Mouse (Mus musculus) lung, postnatal 0 days (tissue): ENCODE measurements around the gene Prkcsh. TPM values are rescaled to one million over a fixed set of nuclear protein-coding genes. Genes with fewer than 3 reads are reported as not detected.

Experiments
- ATAC-seq: fragments of 200-750 bp; cut with Nextera tagmentation; 2 replicates; pipeline ENCODE4 v1.8.0; 2017; ENCODE audit warnings: moderate library complexity
- DNase-seq: peaks from one replicate; pipeline ENCODE4 v3.0.0-alpha.2; 2016; ENCODE audit warnings: low spot score
- H3K27ac ChIP-seq: fragments of 300-500 bp; sonication (generic); 2 replicates; pipeline ENCODE4 v1.5.1; 2014; ENCODE audit warnings: antibody characterized with exemption, mild to moderate bottlenecking, low read length, mixed read lengths
- H3K27me3 ChIP-seq: fragments of 300-500 bp; sonication (generic); replicated peaks from 2 replicates; pipeline ENCODE4 v1.6.1; 2014; ENCODE audit warnings: low read length, mixed read lengths; ENCODE audit not compliant: insufficient read depth
- H3K36me3 ChIP-seq: fragments of 300-500 bp; sonication (generic); 2 replicates; pipeline ENCODE4 v1.6.1; 2014; ENCODE audit warnings: low read length, mixed read lengths; ENCODE audit not compliant: insufficient read depth
- H3K4me1 ChIP-seq: fragments of 300-500 bp; sonication (generic); 2 replicates; pipeline ENCODE4 v1.6.1; 2014; ENCODE audit warnings: antibody characterized with exemption, low read depth, low read length, mixed read lengths; ENCODE audit not compliant: insufficient read depth
- H3K4me2 ChIP-seq: fragments of 300-500 bp; sonication (generic); replicated peaks from 2 replicates; pipeline ENCODE4 v1.6.1; 2014; ENCODE audit warnings: low read depth, mild to moderate bottlenecking, low read length, moderate library complexity, mixed read lengths
- H3K4me3 ChIP-seq: fragments of 300-500 bp; sonication (generic); 2 replicates; pipeline ENCODE4 v1.5.1; 2014; ENCODE audit warnings: low read depth, low read length
- H3K9ac ChIP-seq: fragments of 300-500 bp; sonication (generic); replicated peaks from 2 replicates; pipeline ENCODE4 v1.6.1; 2014; ENCODE audit warnings: low read depth, mild to moderate bottlenecking
- H3K9me3 ChIP-seq: fragments of 300-500 bp; sonication (generic); 2 replicates; pipeline ENCODE4 v1.6.1; 2016; ENCODE audit warnings: low read length, mixed read lengths
- CTCF ChIP-seq: IDR thresholded peaks from 2 replicates; pipeline ENCODE4 v1.5.1; 2016; ENCODE audit warnings: antibody characterized with exemption, mild to moderate bottlenecking
- EP300 ChIP-seq: IDR thresholded peaks from 2 replicates; pipeline ENCODE4 v1.6.1; 2016; ENCODE audit warnings: antibody characterized with exemption, mild to moderate bottlenecking, control low read depth
- WGBS: fragments of 180-500 bp; shearing (Covaris S2); extraction: QIAGEN DNeasy Blood & Tissue Kit; methylation state at CpG from one replicate; pipeline ENCODE4 v1.1.7; 2014; 5-methylcytosine and 5-hydroxymethylcytosine counted together
- polyA plus RNA-seq: library from polyadenylated mRNA; unstranded; fragments of >200 nt; fragmentation: Nextera tagmentation; extraction: Ambion mirVana; gene quantifications from 2 replicates; pipeline ENCODE4 v1.2.1, GENCODE M21; 2015

Prkcsh gene
- polyA plus RNA-seq, 1 experiment from 2014 or later = 51.9 TPM

GRCm38 (mm10) chr9:22035300-22036044, 32.9 kb downstream of the Prkcsh start:
- TF ChIP-seq EP300 = no peak
- TF ChIP-seq CTCF = no peak
- no peak for ATAC-seq
- WGBS = 57% methylated on average over 6 of the region's 6 CpGs
- no peak overlapping the region for H3K4me2 ChIP-seq
- H3K4me3 ChIP-seq = no peak overlapping the region
- no peaks in the 10 kb centered on the region for H3K36me3 ChIP-seq
- H3K4me1 ChIP-seq = no peaks in the 10 kb centered on the region
- no peak overlapping the region for H3K9ac ChIP-seq
- no peaks in the 10 kb centered on the region for H3K27me3 ChIP-seq
- DNase-seq = no peak
- no peak overlapping the region for H3K27ac ChIP-seq
- no peaks in the 10 kb centered on the region for H3K9me3 ChIP-seq

- no peaks in the 10 kb centered on the region for H3K4me1 ChIP-seq
- no peaks in the 10 kb centered on the region for H3K27me3 ChIP-seq
- H3K4me2 ChIP-seq = no peak overlapping the region
- DNase-seq (no peak), ATAC-seq (no peak)
- TF ChIP-seq EP300 (no peak), CTCF (no peak)
- H3K9ac ChIP-seq = no peak overlapping the region
- H3K4me3 ChIP-seq = no peak overlapping the region
- WGBS = 43% methylated on average over 10 of the region's 10 CpGs
- no peak overlapping the region for H3K27ac ChIP-seq
- H3K9me3 ChIP-seq = no peaks in the 10 kb centered on the region
- no peaks in the 10 kb centered on the region for H3K36me3 ChIP-seq
These were observed 35.2 kb downstream of the Prkcsh start for GRCm38 (mm10) chr9:22037826-22038225.

- no peak overlapping the region for H3K4me2 ChIP-seq
- H3K9me3 ChIP-seq = no peaks in the 10 kb centered on the region
- TF ChIP-seq CTCF = no peak
- no peak for TF ChIP-seq EP300
- no peak overlapping the region for H3K9ac ChIP-seq
- ATAC-seq = no peak
- no peaks in the 10 kb centered on the region for H3K4me1 ChIP-seq
- no peak for DNase-seq
- no peaks in the 10 kb centered on the region for H3K36me3 ChIP-seq
- H3K4me3 ChIP-seq = no peak overlapping the region
- no peaks in the 10 kb centered on the region for H3K27me3 ChIP-seq
- H3K27ac ChIP-seq = no peak overlapping the region
- 47% methylated on average over 2 of the region's 2 CpGs for WGBS
These were observed 39.2 kb downstream of the Prkcsh start for GRCm38 (mm10) chr9:22041832-22042231.

GRCm38 (mm10) chr9:22047329-22047728, 44.7 kb downstream of the Prkcsh start:
- no peak overlapping the region for H3K9ac ChIP-seq
- no peaks in the 10 kb centered on the region for H3K36me3 ChIP-seq
- TF ChIP-seq EP300 (no peak), CTCF (no peak)
- H3K27me3 ChIP-seq = peaks cover 28% of the 10 kb centered on the region
- DNase-seq = no peak
- H3K4me2 ChIP-seq = no peak overlapping the region
- no peaks in the 10 kb centered on the region for H3K9me3 ChIP-seq
- no peak overlapping the region for H3K4me3 ChIP-seq
- H3K27ac ChIP-seq = no peak overlapping the region
- WGBS = 49% methylated on average over 9 of the region's 9 CpGs
- 0 out of 2 replicates have a peak, but pooled peaks cover 3% of the 10 kb centered on the region for H3K4me1 ChIP-seq
- no peak for ATAC-seq

GRCm38 (mm10) chr9:22049315-22049714, 46.7 kb downstream of the Prkcsh start:
- no peak overlapping the region for H3K9ac ChIP-seq
- no peak for DNase-seq
- H3K4me3 ChIP-seq = no peak overlapping the region
- no peaks in the 10 kb centered on the region for H3K9me3 ChIP-seq
- no peak for ATAC-seq
- peaks cover 41% of the 10 kb centered on the region for H3K27me3 ChIP-seq
- no peaks in the 10 kb centered on the region for H3K36me3 ChIP-seq
- 66% methylated on average over 11 of the region's 11 CpGs for WGBS
- H3K4me1 ChIP-seq = 0 out of 2 replicates have a peak, but pooled peaks cover 3% of the 10 kb centered on the region
- TF ChIP-seq CTCF = no peak
- H3K4me2 ChIP-seq = no peak overlapping the region
- H3K27ac ChIP-seq = no peak overlapping the region

- DNase-seq = no peak
- Histone ChIP-seq H3K27me3 (peaks cover 46% of the 10 kb centered on the region), H3K27ac (no peak overlapping the region), H3K4me1 (peaks cover 3% of the 10 kb centered on the region; the same call in 1 of the 2 replicates), H3K9me3 (no peaks in the 10 kb centered on the region), H3K9ac (no peak overlapping the region), H3K4me2 (no peak overlapping the region), H3K4me3 (no peak overlapping the region), H3K36me3 (no peaks in the 10 kb centered on the region)
- WGBS = 57% methylated on average over 4 of the region's 4 CpGs
- TF ChIP-seq EP300 (no peak), CTCF (no peak)
- no peak for ATAC-seq
These were observed 47.2 kb downstream of the Prkcsh start for GRCm38 (mm10) chr9:22049721-22050270.
